Mouse (Mus musculus) liver, postnatal 0 days (tissue): Measurements from ENCODE around the gene Prkrip1. TPM values are rescaled to one million over a fixed set of nuclear protein-coding genes. Genes with fewer than 3 reads are reported as not detected.
A peak's percentile ranks its signal among the peaks of the same experiment; 100 is the strongest.

ENCODE experiments used
- ATAC-seq: fragments of 200-750 bp; cut with Nextera tagmentation; 2 replicates; pipeline ENCODE4 v1.8.0; 2017; ENCODE audit warnings: mild to moderate bottlenecking, moderate library complexity
- DNase-seq: peaks from one replicate; pipeline ENCODE4 v3.0.0-alpha.2; 2016
- H3K27ac ChIP-seq: fragments of 300-500 bp; sonication (generic); 2 replicates; pipeline ENCODE4 v1.5.1; 2014; ENCODE audit warnings: antibody characterized with exemption, moderate library complexity, mild to moderate bottlenecking, low read depth
- H3K27me3 ChIP-seq: fragments of 300-500 bp; sonication (generic); 2 replicates; pipeline ENCODE4 v1.6.1; 2014; ENCODE audit warnings: low read length, control low read depth, mixed read lengths; ENCODE audit not compliant: insufficient read depth
- H3K36me3 ChIP-seq: fragments of 300-500 bp; sonication (generic); replicated peaks from 2 replicates; pipeline ENCODE4 v1.6.1; 2014; ENCODE audit warnings: mild to moderate bottlenecking, control low read depth, low read length, moderate library complexity, mixed read lengths; ENCODE audit not compliant: insufficient read depth
- H3K4me1 ChIP-seq: fragments of 300-500 bp; sonication (generic); 2 replicates; pipeline ENCODE4 v1.6.1; 2014; ENCODE audit warnings: antibody characterized with exemption, mild to moderate bottlenecking, control low read depth; ENCODE audit not compliant: insufficient read depth
- H3K4me2 ChIP-seq: fragments of 300-500 bp; sonication (generic); 2 replicates; pipeline ENCODE4 v1.6.1; 2014; ENCODE audit warnings: low read depth, mild to moderate bottlenecking, low read length, moderate library complexity, mixed read lengths
- H3K4me3 ChIP-seq: fragments of 300-500 bp; sonication (generic); 2 replicates; pipeline ENCODE4 v1.5.1; 2014; ENCODE audit warnings: low read depth, low read length
- H3K9ac ChIP-seq: fragments of 300-500 bp; sonication (generic); replicated peaks from 2 replicates; pipeline ENCODE4 v1.6.1; 2014; ENCODE audit warnings: mild to moderate bottlenecking, moderate library complexity
- H3K9me3 ChIP-seq: fragments of 300-500 bp; sonication (generic); 2 replicates; pipeline ENCODE4 v1.6.1; 2016; ENCODE audit warnings: mild to moderate bottlenecking, control low read depth, low read length, mixed read lengths
- CTCF ChIP-seq: sonication (generic); IDR thresholded peaks from 2 replicates; pipeline ENCODE4 v1.5.1; 2016; ENCODE audit warnings: antibody characterized with exemption, low read depth
- EP300 ChIP-seq: IDR thresholded peaks from 2 replicates; pipeline ENCODE4 v1.6.1; 2016; ENCODE audit warnings: antibody characterized with exemption, low read depth, mild to moderate bottlenecking
- WGBS: fragments of 180-500 bp; shearing (Covaris S2); extraction: QIAGEN DNeasy Blood & Tissue Kit; methylation state at CpG from one replicate; pipeline ENCODE4 v1.1.7; 2014; ENCODE audit not compliant: insufficient replicate concordance; 5-methylcytosine and 5-hydroxymethylcytosine counted together
- polyA plus RNA-seq: library from polyadenylated mRNA; unstranded; fragments of >200 nt; fragmentation: Nextera tagmentation; extraction: Ambion mirVana; gene quantifications from 2 replicates; pipeline ENCODE4 v1.2.1, GENCODE M21; 2015

The Prkrip1 gene
- polyA plus RNA-seq, 1 experiment from 2014 or later: 19.6 TPM

DNA sequence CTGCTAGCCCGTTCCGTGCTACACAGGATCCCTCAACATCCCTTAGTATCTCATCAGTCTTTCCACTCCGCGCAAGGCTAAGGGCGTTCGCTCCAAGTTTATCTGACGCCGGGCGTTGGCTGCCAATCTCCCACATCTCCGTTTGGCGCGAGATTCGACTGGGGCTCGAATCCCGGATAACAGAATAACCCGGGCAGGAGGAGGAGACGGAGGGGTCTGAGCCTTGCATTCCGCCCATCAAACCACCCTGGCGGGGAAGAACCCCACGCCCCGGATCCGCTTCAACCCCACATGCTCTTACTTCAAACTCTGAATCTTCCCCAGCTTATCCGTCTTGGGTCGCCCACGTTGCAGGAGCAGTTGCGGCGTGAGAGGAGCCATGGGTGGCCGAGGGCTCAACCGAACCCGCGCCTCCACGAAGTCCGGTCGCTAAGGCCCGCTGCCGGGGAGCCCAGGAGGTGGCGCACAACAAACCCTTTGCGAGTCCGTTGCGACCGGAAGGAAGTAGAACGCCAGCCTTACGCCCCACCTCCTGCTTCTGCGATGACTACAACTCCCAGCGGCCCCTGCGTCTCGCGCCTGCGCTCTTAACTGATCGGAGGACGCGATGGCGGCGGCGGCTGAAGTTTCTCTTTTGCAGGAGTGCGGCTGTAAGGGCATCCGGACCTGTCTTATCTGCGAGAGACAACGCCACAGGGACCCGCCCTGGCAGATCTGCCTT lies 63.0 kb downstream of the Prkrip1 start, which contains the start of the genes Lrwd1 and Alkbh4:
Gene Lrwd1, minus strand, starts transcription at position 504 of the 721 bp plus-strand sequence.
Gene Alkbh4, plus strand, starts transcription at position 576 of the 721 bp plus-strand sequence.
- H3K4me1 ChIP-seq: peaks cover 15% of the 10 kb centered on the region
- no peaks in the 10 kb centered on the region for H3K27me3 ChIP-seq
- H3K9ac ChIP-seq: peak within 1 kb of the TSS; percentile 89
- peak; percentile 97 for DNase-seq
- peak; percentile 95 for ATAC-seq
- peak within 1 kb of the TSS; percentile 93 for H3K4me3 ChIP-seq
- peak within 1 kb of the TSS; percentile 77 for H3K4me2 ChIP-seq
- peaks cover 41% of the 10 kb centered on the region for H3K36me3 ChIP-seq
- H3K9me3 ChIP-seq: no peaks in the 10 kb centered on the region
- WGBS: under 1% methylated on average over 60 of the region's 60 CpGs
- peak; percentile 90 for TF ChIP-seq CTCF
- peak; percentile 47; the same call in 1 of the 2 replicates for TF ChIP-seq EP300
- H3K27ac ChIP-seq: peak within 1 kb of the TSS; percentile 91

Other genes with a start within 250 kb of the Prkrip1 start
- gene Ssc4d, start 224.4 kb downstream of the Prkrip1 start, polyA plus RNA-seq: 1.7 and 1.9 TPM in 2 replicates
- not detected in 2 replicates for gene Zp3, start 218.9 kb downstream of the Prkrip1 start, polyA plus RNA-seq
- 4.8 and 4.9 TPM in 2 replicates for gene Dtx2, start 204.2 kb downstream of the Prkrip1 start, polyA plus RNA-seq
- 4.0 and 4.7 TPM in 2 replicates for gene Upk3b, start 160.5 kb downstream of the Prkrip1 start, polyA plus RNA-seq
- gene Upk3bl, start 144.5 kb downstream of the Prkrip1 start, polyA plus RNA-seq: not detected in 2 replicates
- gene Rasa4, start 115.0 kb downstream of the Prkrip1 start, polyA plus RNA-seq: 2.1 TPM in 2 replicates
- 99.8 and 112 TPM in 2 replicates for gene Polr2j, start 82.3 kb downstream of the Prkrip1 start, polyA plus RNA-seq
- gene Lrwd1, start 62.9 kb downstream of the Prkrip1 start, polyA plus RNA-seq: 13.7 and 16.5 TPM in 2 replicates
- gene Alkbh4, start 62.8 kb downstream of the Prkrip1 start, polyA plus RNA-seq: 8.8 and 9.2 TPM in 2 replicates
- 4.4 and 4.5 TPM in 2 replicates for gene Orai2, start 28.2 kb downstream of the Prkrip1 start, polyA plus RNA-seq
- gene Sh2b2, start 47.6 kb upstream of the Prkrip1 start, polyA plus RNA-seq: 1.3 and 1.7 TPM in 2 replicates